ENCODE assay signal across 10 mouse cellular contexts in genomic region chr7:36449181-36449915, GRCm38 (mm10).
A peak's percentile ranks its signal among the peaks of the same experiment; 100 is the strongest.
DNase-seq lines count a peak whose midpoint lies in the region; TF ChIP-seq lines count a peak whose summit lies in the region.
"Had no signal": no experiment of that assay in that cellular context is flagged by ENCODE, and none has a peak within 500 bp of the region (broad histone marks: within the 10 kb centered on the region; RNA-seq: fewer than 3 reads in every experiment).

No protein-coding gene starts in this region.

- TF ChIP-seq POLR2A in brain, embryonic 14.5 days (IDR thresholded peaks at IDR 0.05; ENCODE audit: borderline replicate concordance, extremely low read depth, insufficient read depth, insufficient read length, poor library complexity, severe bottlenecking), result no peak

- TF ChIP-seq CTCF in brain, embryonic 14.5 days (IDR thresholded peaks at IDR 0.05; ENCODE audit: borderline replicate concordance, extremely low read depth, insufficient read depth, insufficient read length), result no peak

- peak; percentile 10 to 15 for DNase-seq in cerebellum, postnatal 14 days
- DNase-seq in cerebellum, adult 18-20 months, result no peak
- peak; percentile 37 for DNase-seq in brain, embryonic 14.5 days (ENCODE audit: low read depth)
- peak; percentile 44 for DNase-seq in layer of hippocampus, adult 9-11 months
- peak; percentile 47 for DNase-seq in left cerebral cortex, postnatal 4 days
- DNase-seq in heart, postnatal 14 days, result no peak
- DNase-seq in liver, result no peak
- DNase-seq in heart, adult 8-10 months (ENCODE audit: low spot score), result no peak
- DNase-seq: B cell, adult 2 months; kidney, postnatal 36 days had no signal

- intact Hi-C loops in left cerebral cortex, postnatal 4 days (cut with DNase I), result no loop called here
- intact Hi-C loops in heart, postnatal 14 days (cut with DNase I), result no loop called here

Comparison
In these comparisons a context has a peak if more than half of its experiments do, and no peak if none do; other contexts are left out.
1. DNase-seq: peak in cerebellum, postnatal 14 days (2 of 2), brain, embryonic 14.5 days (single experiment), layer of hippocampus, adult 9-11 months (single experiment) and left cerebral cortex, postnatal 4 days (single experiment); none in cerebellum, adult 18-20 months (0 of 2), heart, postnatal 14 days (0 of 2), liver (single experiment) and heart, adult 8-10 months (single experiment).